Mouse (Mus musculus): ENCODE results near the gene Olfr1338. TPM values are rescaled to one million over a fixed set of nuclear protein-coding genes. Genes with fewer than 3 reads are reported as not detected.

Olfr1338 gene
- polyA plus RNA-seq (2012; rRNA removed): not detected in 2 replicates

GRCm38 (mm10) chr4:118758637-118759036 lies at the start of gene Olfr1338:
TSS of gene Olfr1338 (minus strand) at chr4:118758737.

GRCm38 (mm10) chr4:118782486-118782885 lies 23.9 kb upstream of the Olfr1338 start, which contains the start of gene Olfr1337:
TSS of gene Olfr1337 (minus strand) at chr4:118782586.

GRCm38 (mm10) chr4:118731875-118732274 lies 26.7 kb downstream of the Olfr1338 start, which contains the start of gene Olfr1339:
TSS of gene Olfr1339 (plus strand) at chr4:118732175.

GRCm38 (mm10) chr4:118719838-118720237 lies 38.7 kb downstream of the Olfr1338 start, which contains the start of gene Olfr1340:
TSS of gene Olfr1340 (plus strand) at chr4:118720138.

GRCm38 (mm10) chr4:118703223-118703622 lies 55.3 kb downstream of the Olfr1338 start, which contains the start of gene Olfr1341:
TSS of gene Olfr1341 (plus strand) at chr4:118703523.

Other genes with a start within 250 kb of the Olfr1338 start
- gene 2610528J11Rik, start 231.7 kb downstream of the Olfr1338 start, polyA plus RNA-seq (2012; rRNA removed): 10.5 and 10.7 TPM in 2 replicates
- gene Tmem125, start 214.7 kb downstream of the Olfr1338 start, polyA plus RNA-seq (2012; rRNA removed): 16.5 and 17.4 TPM in 2 replicates
- 1.4 TPM in 2 replicates for gene Cfap57, start 138.0 kb downstream of the Olfr1338 start, polyA plus RNA-seq (2012; rRNA removed)
- 23.4 and 28.9 TPM in 2 replicates for gene Ebna1bp2, start 137.9 kb downstream of the Olfr1338 start, polyA plus RNA-seq (2012; rRNA removed)
- gene Olfr62, start 99.8 kb downstream of the Olfr1338 start, polyA plus RNA-seq (2012; rRNA removed): not detected in 2 replicates
- gene Olfr1342, start 66.0 kb downstream of the Olfr1338 start, polyA plus RNA-seq (2012; rRNA removed): not detected in 2 replicates
- gene Olfr1341, start 55.2 kb downstream of the Olfr1338 start, polyA plus RNA-seq (2012; rRNA removed): not detected in 2 replicates
- gene Olfr1340, start 38.6 kb downstream of the Olfr1338 start, polyA plus RNA-seq (2012; rRNA removed): not detected in 2 replicates
- not detected in 2 replicates for gene Olfr1339, start 26.6 kb downstream of the Olfr1338 start, polyA plus RNA-seq (2012; rRNA removed)
- not detected in 2 replicates for gene Olfr1337, start 23.8 kb upstream of the Olfr1338 start, polyA plus RNA-seq (2012; rRNA removed)
- not detected in 2 replicates for gene Olfr1335, start 51.2 kb upstream of the Olfr1338 start, polyA plus RNA-seq (2012; rRNA removed)
- gene Olfr1333, start 77.5 kb upstream of the Olfr1338 start, polyA plus RNA-seq (2012; rRNA removed): not detected in 2 replicates
- not detected in 2 replicates for gene Olfr1331, start 105.9 kb upstream of the Olfr1338 start, polyA plus RNA-seq (2012; rRNA removed)
- gene Olfr1330, start 129.9 kb upstream of the Olfr1338 start, polyA plus RNA-seq (2012; rRNA removed): not detected in 2 replicates
- not detected in 2 replicates for gene Olfr1329, start 158.7 kb upstream of the Olfr1338 start, polyA plus RNA-seq (2012; rRNA removed)
- not detected in 2 replicates for gene Olfr1328, start 179.9 kb upstream of the Olfr1338 start, polyA plus RNA-seq (2012; rRNA removed)
- 0.18 TPM in 2 replicates for gene Lao1, start 202.8 kb upstream of the Olfr1338 start, polyA plus RNA-seq (2012; rRNA removed)

Measured in ovary, adult 2 months (tissue).